Mouse (Mus musculus) adrenal gland, adult 8-10 months (tissue): ENCODE data around the gene Rfx5. TPM values are rescaled to one million over a fixed set of nuclear protein-coding genes. Genes with fewer than 3 reads are reported as not detected.
"Not testable (repeated sequence)": the region's sequence is repeated elsewhere in the genome, so short reads cannot be mapped to it uniquely, and the experiment has no call there.

ENCODE experiments used
- DNase-seq: peaks from one replicate; pipeline ENCODE4 v3.0.0; 2022
- total RNA-seq, 4 experiments: library from RNA; stranded (reverse); gene quantifications; 2 replicates each; pipeline ENCODE4 v1.2.4; 2022

Rfx5 gene
- total RNA-seq = 10 to 100 TPM; 27.2 to 56.5 (median 40.3) TPM

- peak; percentile 95 for DNase-seq
Observed at GRCm38 (mm10) chr3:94953764-94954616, at the start of gene Rfx5. Gene Rfx5, plus strand, starts transcription at chr3:94954075.

GRCm38 (mm10) chr3:94904759-94905158 is 49.1 kb upstream of the Rfx5 start:
- DNase-seq = not testable (repeated sequence)

GRCm38 (mm10) chr3:94906482-94906881 is 47.4 kb upstream of the Rfx5 start:
- no peak for DNase-seq

- DNase-seq = no peak
Observed at GRCm38 (mm10) chr3:94911050-94911693, 42.7 kb upstream of the Rfx5 start.

- no peak for DNase-seq
Observed at GRCm38 (mm10) chr3:94913801-94914200, 40.1 kb upstream of the Rfx5 start.

- DNase-seq = no peak
Observed at GRCm38 (mm10) chr3:94915903-94916741, 37.8 kb upstream of the Rfx5 start.

GRCm38 (mm10) chr3:94917816-94918361 is 36.0 kb upstream of the Rfx5 start:
- DNase-seq = no peak

GRCm38 (mm10) chr3:94918845-94919244 is 35.0 kb upstream of the Rfx5 start:
- no peak for DNase-seq

- no peak for DNase-seq
Observed at GRCm38 (mm10) chr3:94921104-94921503, 32.8 kb upstream of the Rfx5 start.

- DNase-seq = no peak
Observed at GRCm38 (mm10) chr3:94922333-94922732, 31.5 kb upstream of the Rfx5 start.

- no peak for DNase-seq
Observed at GRCm38 (mm10) chr3:94924688-94925087, 29.2 kb upstream of the Rfx5 start.

GRCm38 (mm10) chr3:94926301-94926736 is 27.6 kb upstream of the Rfx5 start:
- DNase-seq = not testable (repeated sequence)

- DNase-seq = not testable (repeated sequence)
Observed at GRCm38 (mm10) chr3:94928979-94929378, 24.9 kb upstream of the Rfx5 start.

- DNase-seq = not testable (repeated sequence)
Observed at GRCm38 (mm10) chr3:94930386-94931266, 23.2 kb upstream of the Rfx5 start.

- not testable (repeated sequence) for DNase-seq
Observed at GRCm38 (mm10) chr3:94931427-94932082, 22.3 kb upstream of the Rfx5 start.

GRCm38 (mm10) chr3:94932279-94932678 is 21.6 kb upstream of the Rfx5 start:
- not testable (repeated sequence) for DNase-seq

- DNase-seq = peak; percentile 89
Observed at GRCm38 (mm10) chr3:94932809-94933564, 20.9 kb upstream of the Rfx5 start, which contains the start of gene Selenbp1. Gene Selenbp1, plus strand, starts transcription at chr3:94933056.

GRCm38 (mm10) chr3:94933604-94934003 is 20.3 kb upstream of the Rfx5 start:
- not testable (repeated sequence) for DNase-seq

- DNase-seq = not testable (repeated sequence)
Observed at GRCm38 (mm10) chr3:94934564-94934963, 19.3 kb upstream of the Rfx5 start.

- not testable (repeated sequence) for DNase-seq
Observed at GRCm38 (mm10) chr3:94935332-94935731, 18.5 kb upstream of the Rfx5 start.
